Mouse (Mus musculus) kidney, adult 2 months (tissue): ENCODE measurements at regions not wholly inside any gene's neighbourhood (a gene's known extent, or its start where the extent isn't known, plus 50 kb on each side); places are given as distances from the start of the nearest gene placed in this dataset.

Experiments
- CTCF ChIP-seq: fragments of 200-500 bp; conservative IDR thresholded peaks from 2 replicates; pipeline ENCODE4 v1.5.1; 2011; ENCODE audit warnings: low read depth, mild to moderate bottlenecking, control low read depth, low read length, moderate library complexity, mixed read lengths; ENCODE audit not compliant: insufficient read depth, insufficient read length
- POLR2A ChIP-seq: fragments of 200-500 bp; IDR thresholded peaks from one replicate; pipeline ENCODE4 v1.6.1; 2011; ENCODE audit warnings: low read depth, low read length, control low read depth

- no peak for TF ChIP-seq CTCF
- TF ChIP-seq POLR2A = no peak
These were observed 50.9 kb upstream of the Fam189a1 start for GRCm38 (mm10) chr7:65207240-65207639.
